Mouse (Mus musculus) kidney, postnatal 36 days (tissue): ENCODE measurements at regions not wholly inside any gene's neighbourhood (a gene's known extent, or its start where the extent isn't known, plus 50 kb on each side); places are given as distances from the start of the nearest gene placed in this dataset.
A peak's percentile ranks its signal among the peaks of the same experiment; 100 is the strongest.

Experiments
- DNase-seq, 2 experiments: peaks; one replicate each; pipeline ENCODE4 v3.0.0; 2021 to 2022; ENCODE audit warnings: mixed read lengths in 2 of 2

- DNase-seq, result no peak
Measured at GRCm38 (mm10) chr14:79852683-79853082, 81.6 kb upstream of the Pcdh8 start.

- DNase-seq, result no peak
Measured at GRCm38 (mm10) chr14:79851795-79852194, 80.7 kb upstream of the Pcdh8 start.

GRCm38 (mm10) chr14:79851231-79851630 is 80.1 kb upstream of the Pcdh8 start:
- DNase-seq, result peak in 1 of 2 experiments; percentile 38

- peak; percentile 7 to 8 for DNase-seq
Measured at GRCm38 (mm10) chr14:79849617-79850435, 78.7 kb upstream of the Pcdh8 start.

- no peak for DNase-seq
Measured at GRCm38 (mm10) chr14:79848116-79848515, 77.0 kb upstream of the Pcdh8 start.

GRCm38 (mm10) chr14:79844306-79844705 is 73.2 kb upstream of the Pcdh8 start:
- no peak for DNase-seq

GRCm38 (mm10) chr14:79843135-79843550 is 72.0 kb upstream of the Pcdh8 start:
- peak; percentile 33 to 74 for DNase-seq

- DNase-seq, result no peak
Measured at GRCm38 (mm10) chr14:79842734-79843133, 71.6 kb upstream of the Pcdh8 start.

GRCm38 (mm10) chr14:79837101-79837500 is 66.0 kb upstream of the Pcdh8 start:
- no peak for DNase-seq

GRCm38 (mm10) chr14:79836186-79836585 is 65.1 kb upstream of the Pcdh8 start:
- no peak for DNase-seq

- no peak for DNase-seq
Measured at GRCm38 (mm10) chr14:79824670-79825446, 53.7 kb upstream of the Pcdh8 start.

- no peak for DNase-seq
Measured at GRCm38 (mm10) chr14:79822453-79823117, 51.5 kb upstream of the Pcdh8 start.

GRCm38 (mm10) chr14:79822011-79822435 is 50.9 kb upstream of the Pcdh8 start:
- no peak for DNase-seq

GRCm38 (mm10) chr14:79821352-79822010 is 50.4 kb upstream of the Pcdh8 start:
- DNase-seq, result no peak
